Mouse (Mus musculus): Measurements from ENCODE around the gene Lrrn4cl. TPM values are rescaled to one million over a fixed set of nuclear protein-coding genes. Genes with fewer than 3 reads are reported as not detected.
A peak's percentile ranks its signal among the peaks of the same experiment; 100 is the strongest.

Lrrn4cl gene
- 3.1 and 4.3 TPM in 2 replicates for polyA plus RNA-seq (2015; fragmentation: Nextera tagmentation; extraction: Ambion mirVana)

DNA sequence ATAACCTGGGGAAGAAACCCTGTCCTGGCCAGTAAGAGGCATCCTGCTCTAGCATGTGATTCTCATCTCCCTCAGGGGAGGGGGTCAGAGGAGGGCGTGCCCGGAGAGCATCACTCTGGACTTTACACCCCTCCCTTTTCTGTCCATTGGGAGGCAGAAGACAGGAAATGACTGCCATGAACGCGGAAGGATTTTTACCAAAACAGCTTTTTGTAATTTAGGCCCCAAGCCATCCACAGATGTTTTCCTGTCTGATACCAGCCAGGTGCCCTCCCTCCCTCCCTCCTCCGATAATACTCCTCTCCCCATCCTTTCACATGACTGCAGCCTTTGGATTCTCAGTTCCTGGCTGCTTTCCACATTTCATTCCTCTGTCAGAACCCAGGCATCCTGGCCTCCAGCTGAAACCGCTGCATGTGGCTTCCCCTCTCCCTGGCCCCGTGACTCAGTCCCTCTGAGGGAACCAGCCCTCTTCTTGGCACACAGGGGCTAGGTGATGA is at the start of gene Lrrn4cl:
Gene Lrrn4cl, plus strand, starts transcription at position 367 of the 500 bp plus-strand sequence.
- 8% methylated on average over 7 of the region's 7 CpGs for WGBS
- Histone ChIP-seq H3K4me3 (no peak within 1 kb of the TSS), H3K9ac (no peak within 1 kb of the TSS), H3K9me3 (no peaks in the 10 kb centered on the region), H3K27me3 (no peaks in the 10 kb centered on the region), H3K27ac (peak within 1 kb of the TSS; percentile 65), H3K4me2 (no peak within 1 kb of the TSS), H3K36me3 (peaks cover 31% of the 10 kb centered on the region), H3K4me1 (peaks cover 16% of the 10 kb centered on the region)
- peak; percentile 49; the same call in 1 of the 2 replicates for ATAC-seq (ENCODE audit: insufficient number of reproducible peaks, low FRiP score, low TSS enrichment, low read depth)

DNA sequence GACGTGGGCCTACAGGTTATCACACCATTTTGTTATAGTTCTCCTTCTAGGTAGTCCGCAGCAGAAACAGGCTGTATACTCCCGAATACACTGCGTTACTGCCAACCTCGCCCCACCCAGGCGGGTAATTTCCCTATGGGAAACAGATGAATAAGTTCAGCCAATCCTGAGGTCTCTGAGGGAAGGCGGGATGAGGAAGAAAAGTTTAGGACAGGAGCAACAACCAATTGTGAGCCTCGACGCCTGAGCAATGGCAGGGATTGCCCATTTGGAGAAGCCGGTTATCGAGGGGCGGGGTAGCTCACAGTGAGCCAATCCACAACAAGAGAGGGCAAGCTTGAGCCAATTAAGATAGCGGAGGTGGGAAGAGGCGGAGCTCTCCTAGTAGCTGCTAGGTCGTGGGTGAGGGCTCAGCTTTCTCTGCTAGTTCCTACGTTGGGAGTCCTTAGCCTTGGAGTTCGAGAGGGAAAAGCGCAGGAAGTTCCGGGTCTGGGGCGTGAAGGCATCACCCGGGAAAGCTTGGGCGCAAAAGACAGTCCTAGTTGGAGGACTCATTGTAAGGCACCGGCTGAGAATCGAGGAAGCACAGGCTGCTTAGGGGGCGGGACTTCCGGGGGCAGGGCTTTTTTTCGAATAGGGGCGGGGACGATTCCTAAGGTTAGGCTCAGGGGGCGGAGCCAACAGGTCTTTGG is 48.3 kb upstream of the Lrrn4cl start, which contains the start of gene Zbtb3:
Gene Zbtb3, plus strand, starts transcription at position 426 of the 692 bp plus-strand sequence.
- under 1% methylated on average over 30 of the region's 30 CpGs for WGBS
- H3K27me3 ChIP-seq: no peaks in the 10 kb centered on the region
- peak; percentile 97 for ATAC-seq (ENCODE audit: insufficient number of reproducible peaks, low FRiP score, low TSS enrichment, low read depth)

DNA sequence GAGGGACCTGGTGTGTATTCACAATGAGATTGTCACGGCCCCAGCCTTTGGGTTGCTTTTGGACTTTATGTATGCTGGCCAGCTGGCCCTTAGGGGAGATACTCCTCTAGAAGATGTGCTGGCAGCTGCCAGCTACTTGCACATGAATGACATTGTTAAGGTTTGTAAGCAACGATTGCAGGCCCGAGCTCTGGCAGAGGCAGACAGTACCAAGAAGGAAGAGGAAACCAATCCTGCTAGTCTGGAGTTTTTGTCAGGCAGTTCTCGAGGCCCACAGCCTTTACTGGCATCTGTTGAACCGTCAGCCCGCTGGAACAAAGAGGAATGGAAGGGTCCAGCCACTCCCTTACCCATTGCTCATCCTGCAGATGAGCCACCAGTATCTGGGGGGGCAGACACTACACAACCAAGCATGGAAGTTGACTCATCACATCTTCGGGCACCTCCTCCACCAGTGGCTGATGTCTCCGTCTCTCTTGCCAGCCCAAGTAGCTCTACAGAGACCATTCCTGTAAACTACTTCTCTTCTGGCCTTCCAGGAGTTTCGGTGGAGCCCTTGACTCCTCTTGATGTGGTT is 47.3 kb upstream of the Lrrn4cl start:
- Histone ChIP-seq H3K27me3 (no peaks in the 10 kb centered on the region), H3K9ac (no peak overlapping the region), H3K36me3 (peaks cover 34% of the 10 kb centered on the region), H3K4me3 (peak overlapping the region; percentile 68; the same call in 1 of the 2 replicates), H3K27ac (peak overlapping the region; percentile 92; the same call in 1 of the 2 replicates), H3K9me3 (no peaks in the 10 kb centered on the region), H3K4me2 (peak overlapping the region; percentile 59), H3K4me1 (peaks cover 8% of the 10 kb centered on the region; the same call in 1 of the 2 replicates)
- 90% methylated on average over 9 of the region's 9 CpGs for WGBS
- ATAC-seq (ENCODE audit: insufficient number of reproducible peaks, low FRiP score, low TSS enrichment, low read depth): no peak

More for the DNA sequence above, 48.3 kb upstream of the Lrrn4cl start, which contains the start of gene Zbtb3:
- Histone ChIP-seq H3K36me3 (peaks cover 29% of the 10 kb centered on the region), H3K9ac (0 out of 2 replicates have a peak within 1 kb of the TSS, but pooled peaks have one; percentile 11), H3K4me2 (peak within 1 kb of the TSS; percentile 59), H3K27ac (peak within 1 kb of the TSS; percentile 92), H3K4me3 (peak within 1 kb of the TSS; percentile 68), H3K9me3 (no peaks in the 10 kb centered on the region), H3K4me1 (peaks cover 14% of the 10 kb centered on the region)

GRCm38 (mm10) chr19:8803879-8804660 is 46.5 kb upstream of the Lrrn4cl start:
- Histone ChIP-seq H3K4me1 (peaks cover 8% of the 10 kb centered on the region; the same call in 1 of the 2 replicates), H3K4me3 (no peak overlapping the region), H3K9ac (no peak overlapping the region), H3K9me3 (no peaks in the 10 kb centered on the region), H3K4me2 (no peak overlapping the region), H3K27ac (no peak overlapping the region), H3K36me3 (peaks cover 39% of the 10 kb centered on the region), H3K27me3 (no peaks in the 10 kb centered on the region)
- ATAC-seq (ENCODE audit: insufficient number of reproducible peaks, low FRiP score, low TSS enrichment, low read depth): no peak
- WGBS: 88% methylated on average over 11 of the region's 11 CpGs

- WGBS: 91% methylated on average over 5 of the region's 5 CpGs
- no peak overlapping the region for H3K4me3 ChIP-seq
- no peak overlapping the region for H3K27ac ChIP-seq
Observed at GRCm38 (mm10) chr19:8806810-8807209, 43.8 kb upstream of the Lrrn4cl start.

DNA sequence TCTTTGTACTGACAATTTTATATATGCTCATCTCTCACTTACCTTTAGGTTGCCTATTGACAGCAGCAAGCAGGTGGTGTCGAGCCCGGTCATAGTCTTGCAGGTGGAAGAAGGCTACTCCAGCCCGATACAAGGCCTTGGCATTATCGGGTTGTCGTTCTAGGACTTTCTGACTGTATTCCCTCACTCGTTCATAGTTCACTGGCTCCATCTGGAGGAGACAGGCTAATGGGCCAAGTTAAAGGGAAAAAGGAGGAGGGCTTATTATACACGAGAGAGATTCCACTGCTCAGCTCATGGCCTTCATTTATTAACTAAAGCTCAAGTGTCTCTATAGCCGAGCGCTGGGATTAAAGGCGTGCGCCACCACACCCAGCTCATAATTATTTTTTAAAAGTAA is 34.8 kb upstream of the Lrrn4cl start:
- WGBS: 71% methylated on average over 11 of the region's 11 CpGs
- Histone ChIP-seq H3K27me3 (no peaks in the 10 kb centered on the region), H3K9me3 (no peaks in the 10 kb centered on the region), H3K4me2 (no peak overlapping the region), H3K36me3 (peaks cover 48% of the 10 kb centered on the region), H3K9ac (no peak overlapping the region), H3K4me3 (no peak overlapping the region), H3K27ac (no peak overlapping the region), H3K4me1 (peaks cover 21% of the 10 kb centered on the region)
- no peak for ATAC-seq (ENCODE audit: insufficient number of reproducible peaks, low FRiP score, low TSS enrichment, low read depth)

More at GRCm38 (mm10) chr19:8806810-8807209, 43.8 kb upstream of the Lrrn4cl start:
- Histone ChIP-seq H3K27me3 (no peaks in the 10 kb centered on the region), H3K4me1 (peaks cover 8% of the 10 kb centered on the region; the same call in 1 of the 2 replicates), H3K9ac (no peak overlapping the region), H3K4me2 (no peak overlapping the region), H3K9me3 (no peaks in the 10 kb centered on the region), H3K36me3 (peaks cover 60% of the 10 kb centered on the region)
- no peak for ATAC-seq (ENCODE audit: insufficient number of reproducible peaks, low FRiP score, low TSS enrichment, low read depth)

GRCm38 (mm10) chr19:8817001-8817400 is 33.6 kb upstream of the Lrrn4cl start:
- no peaks in the 10 kb centered on the region for H3K9me3 ChIP-seq
- H3K4me3 ChIP-seq: no peak overlapping the region
- H3K27ac ChIP-seq: 0 out of 2 replicates have a peak overlapping the region, but pooled peaks have one; percentile 22
- peaks cover 24% of the 10 kb centered on the region for H3K4me1 ChIP-seq
- 80% methylated on average over 3 of the region's 3 CpGs for WGBS
- H3K27me3 ChIP-seq: no peaks in the 10 kb centered on the region
- H3K4me2 ChIP-seq: 0 out of 2 replicates have a peak overlapping the region, but pooled peaks have one; percentile 12
- peaks cover 38% of the 10 kb centered on the region for H3K36me3 ChIP-seq
- H3K9ac ChIP-seq: no peak overlapping the region
- ATAC-seq (ENCODE audit: insufficient number of reproducible peaks, low FRiP score, low TSS enrichment, low read depth): no peak

DNA sequence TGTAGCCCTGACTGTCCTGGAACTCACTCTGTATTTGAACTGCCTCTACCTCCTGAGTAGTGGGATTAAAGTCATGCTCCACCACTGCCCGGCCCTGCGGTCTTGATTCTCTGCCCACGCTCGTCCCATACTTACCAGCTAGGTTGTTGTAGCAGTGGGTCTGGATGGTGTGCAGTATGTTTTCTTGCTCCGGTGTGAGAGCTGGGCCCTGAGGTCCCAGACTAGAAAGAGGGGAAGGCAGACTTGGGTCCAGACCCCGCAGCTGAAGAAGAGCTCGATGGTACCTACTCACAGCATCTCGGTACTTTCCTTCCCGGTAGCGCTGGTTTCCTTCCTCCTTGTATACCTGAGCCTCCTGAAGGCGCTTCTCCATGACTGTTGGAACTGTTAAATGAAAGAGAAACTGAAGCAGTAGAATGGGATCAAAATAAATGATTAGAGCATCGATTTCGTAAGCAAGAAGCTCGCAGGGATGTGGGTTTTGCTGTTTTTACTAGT is 32.2 kb upstream of the Lrrn4cl start:
- Histone ChIP-seq H3K36me3 (peaks cover 32% of the 10 kb centered on the region), H3K9ac (peak overlapping the region; percentile 67), H3K27me3 (no peaks in the 10 kb centered on the region), H3K9me3 (no peaks in the 10 kb centered on the region), H3K4me3 (peak overlapping the region; percentile 82), H3K4me1 (peaks cover 36% of the 10 kb centered on the region), H3K4me2 (peak overlapping the region; percentile 89), H3K27ac (peak overlapping the region; percentile 100)
- 18% methylated on average over 14 of the region's 14 CpGs for WGBS
- ATAC-seq (ENCODE audit: insufficient number of reproducible peaks, low FRiP score, low TSS enrichment, low read depth): no peak

DNA sequence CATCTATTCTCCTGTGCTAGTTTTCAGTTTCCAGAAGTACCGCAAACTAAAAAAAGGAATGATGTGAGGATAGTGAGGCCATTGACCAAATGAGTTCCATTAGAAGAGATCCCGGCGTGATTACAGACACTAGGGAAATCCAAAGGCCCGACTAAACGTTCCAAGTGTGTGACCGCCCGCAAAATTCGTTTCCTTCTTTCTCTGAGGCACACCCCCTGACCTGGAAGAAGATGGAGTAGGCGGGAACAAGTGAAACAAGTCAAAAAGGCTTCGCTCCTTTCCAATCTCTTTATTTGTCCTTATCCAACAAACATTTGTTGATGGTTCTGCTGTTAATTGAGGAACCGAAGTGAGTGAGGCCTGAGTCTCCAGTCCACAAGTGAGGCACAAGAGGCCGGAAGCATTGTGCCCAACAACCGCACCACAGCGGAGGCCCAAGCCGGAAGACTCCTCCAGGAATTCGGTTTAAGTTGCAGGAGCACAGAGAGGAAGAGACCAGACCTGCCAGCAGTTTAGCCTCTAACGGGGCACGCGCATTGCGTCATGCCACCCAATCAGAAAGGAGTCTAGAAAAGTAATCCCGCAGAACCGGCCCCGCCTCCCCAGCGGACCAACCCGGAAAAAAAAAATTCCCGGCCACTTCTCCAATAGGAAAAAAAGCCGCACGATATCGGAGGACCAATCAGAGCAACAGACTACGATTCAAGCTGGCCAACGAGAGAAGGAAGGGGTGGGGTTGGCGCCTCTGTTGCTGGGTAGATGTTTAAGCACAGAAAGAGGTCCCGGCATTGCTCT is 31.6 kb upstream of the Lrrn4cl start, which contains the start of gene Ttc9c:
Gene Ttc9c, minus strand, starts transcription at position 533 of the 795 bp plus-strand sequence.
- H3K36me3 ChIP-seq: peaks cover 33% of the 10 kb centered on the region
- H3K9me3 ChIP-seq: no peaks in the 10 kb centered on the region
- peak within 1 kb of the TSS; percentile 100 for H3K27ac ChIP-seq
- under 1% methylated on average over 33 of the region's 33 CpGs for WGBS
- H3K4me1 ChIP-seq: peaks cover 37% of the 10 kb centered on the region
- peak within 1 kb of the TSS; percentile 96 for H3K9ac ChIP-seq
- H3K4me2 ChIP-seq: peak within 1 kb of the TSS; percentile 89
- peak within 1 kb of the TSS; percentile 82 for H3K4me3 ChIP-seq
- no peaks in the 10 kb centered on the region for H3K27me3 ChIP-seq
- ATAC-seq (ENCODE audit: insufficient number of reproducible peaks, low FRiP score, low TSS enrichment, low read depth): peak; percentile 95

GRCm38 (mm10) chr19:8819596-8820423 is 30.8 kb upstream of the Lrrn4cl start, which contains the start of gene Hnrnpul2:
Gene Hnrnpul2 (plus strand): TSS chr19:8820010.
- Histone ChIP-seq H3K9me3 (no peaks in the 10 kb centered on the region), H3K27me3 (no peaks in the 10 kb centered on the region), H3K27ac (peak within 1 kb of the TSS; percentile 100), H3K36me3 (peaks cover 35% of the 10 kb centered on the region), H3K9ac (peak within 1 kb of the TSS; percentile 96), H3K4me2 (peak within 1 kb of the TSS; percentile 89), H3K4me3 (peak within 1 kb of the TSS; percentile 82), H3K4me1 (peaks cover 37% of the 10 kb centered on the region)
- WGBS: under 1% methylated on average over 81 of the region's 83 CpGs
- peak; percentile 95 for ATAC-seq (ENCODE audit: insufficient number of reproducible peaks, low FRiP score, low TSS enrichment, low read depth)

Measured in limb, embryonic 15.5 days (tissue).